Mouse (Mus musculus) lung, adult 2 months (tissue): ENCODE results near the gene Cep63. TPM values are rescaled to one million over a fixed set of nuclear protein-coding genes. Genes with fewer than 3 reads are reported as not detected.

Experiments
- DNase-seq: peaks from one replicate; pipeline ENCODE4 v3.0.0; 2022
- H3K4me1 ChIP-seq: fragments of 200-500 bp; 2 replicates; pipeline ENCODE4 v1.6.1; 2011; ENCODE audit warnings: low read length; ENCODE audit not compliant: control insufficient read depth, insufficient read depth
- H3K4me3 ChIP-seq: fragments of 200-500 bp; replicated peaks from 2 replicates; pipeline ENCODE3; 2011; ENCODE audit warnings: low read depth, mild to moderate bottlenecking, control low read depth, low read length; ENCODE audit errors: extremely low read depth
- CTCF ChIP-seq: fragments of 200-500 bp; IDR thresholded peaks from 2 replicates; pipeline ENCODE4 v1.5.1; 2011; ENCODE audit warnings: mild to moderate bottlenecking, low read length, control low read depth; ENCODE audit not compliant: insufficient read depth
- POLR2A ChIP-seq: fragments of 200-500 bp; IDR thresholded peaks from 2 replicates; pipeline ENCODE4 v1.6.1; 2011; ENCODE audit warnings: low read depth, mild to moderate bottlenecking, control low read depth, low read length, borderline replicate concordance; ENCODE audit errors: extremely low read depth
- WGBS: fragments of 180-500 bp; shearing (Covaris S2); methylation state at CpG from one replicate; pipeline ENCODE4 v1.1.7; 2018; 5-methylcytosine and 5-hydroxymethylcytosine counted together
- polyA plus RNA-seq: library from polyadenylated mRNA; depleted of rRNA; stranded (reverse); fragments of >200 nt; gene quantifications from 2 replicates; pipeline ENCODE4 v1.2.3, GENCODE M21; 2012

Cep63 gene
- polyA plus RNA-seq, 1 experiment, result 5.2 TPM

GRCm38 (mm10) chr9:102632923-102633537 is 6.7 kb upstream of the Cep63 start:
- Histone ChIP-seq H3K4me1 (peaks cover 4% of the 10 kb centered on the region; the same call in 1 of the 2 replicates), H3K4me3 (no peak overlapping the region)
- TF ChIP-seq CTCF, result peak; percentile 48
- TF ChIP-seq POLR2A, result no peak
- DNase-seq, result no peak
- 55% methylated on average over 1 of the region's 1 CpGs for WGBS

- Histone ChIP-seq H3K4me1 (peaks cover 5% of the 10 kb centered on the region), H3K4me3 (no peak overlapping the region)
- 76% methylated on average over 4 of the region's 4 CpGs for WGBS
- TF ChIP-seq CTCF, result no peak
- no peak for TF ChIP-seq POLR2A
- no peak for DNase-seq
Observed at GRCm38 (mm10) chr9:102632173-102632572, 5.8 kb upstream of the Cep63 start.

GRCm38 (mm10) chr9:102631589-102632147 is 5.3 kb upstream of the Cep63 start:
- H3K4me1 ChIP-seq, result peaks cover 8% of the 10 kb centered on the region
- WGBS, result 42% methylated on average over 2 of the region's 2 CpGs

GRCm38 (mm10) chr9:102629052-102629451 is 2.7 kb upstream of the Cep63 start:
- WGBS, result 41% methylated on average over 7 of the region's 7 CpGs

More at GRCm38 (mm10) chr9:102631589-102632147, 5.3 kb upstream of the Cep63 start:
- DNase-seq, result no peak
- TF ChIP-seq CTCF (no peak), POLR2A (no peak)
- H3K4me3 ChIP-seq, result no peak overlapping the region

GRCm38 (mm10) chr9:102627442-102627841 is 1.1 kb upstream of the Cep63 start:
- no peak for TF ChIP-seq CTCF
- no peak for TF ChIP-seq POLR2A
- Histone ChIP-seq H3K4me1 (peaks cover 11% of the 10 kb centered on the region), H3K4me3 (no peak overlapping the region)
- DNase-seq, result no peak
- WGBS, result 60% methylated on average over 7 of the region's 7 CpGs

More at GRCm38 (mm10) chr9:102629052-102629451, 2.7 kb upstream of the Cep63 start:
- no peak overlapping the region for H3K4me3 ChIP-seq
- TF ChIP-seq CTCF (no peak), POLR2A (no peak)
- no peak for DNase-seq
- H3K4me1 ChIP-seq, result peaks cover 10% of the 10 kb centered on the region

- no peak for DNase-seq
- TF ChIP-seq POLR2A, result no peak
- TF ChIP-seq CTCF, result no peak
- under 1% methylated on average over 9 of the region's 9 CpGs for WGBS
- Histone ChIP-seq H3K4me1 (peaks cover 9% of the 10 kb centered on the region), H3K4me3 (peak overlapping the region; percentile 82)
Observed at GRCm38 (mm10) chr9:102626839-102627225, 498 bp upstream of the Cep63 start.

GRCm38 (mm10) chr9:102625401-102625982 is 842 bp downstream of the Cep63 start:
- under 1% methylated on average over 26 of the region's 27 CpGs for WGBS
- TF ChIP-seq POLR2A, result no peak
- no peak for TF ChIP-seq CTCF
- DNase-seq, result no peak

GRCm38 (mm10) chr9:102623581-102623980 is 2.8 kb downstream of the Cep63 start:
- no peak overlapping the region for H3K4me3 ChIP-seq
- WGBS, result 65% methylated on average over 7 of the region's 7 CpGs
- no peak for TF ChIP-seq POLR2A
- no peak for TF ChIP-seq CTCF
- no peak for DNase-seq
- H3K4me1 ChIP-seq, result peaks cover 8% of the 10 kb centered on the region

More at GRCm38 (mm10) chr9:102625401-102625982, 842 bp downstream of the Cep63 start:
- Histone ChIP-seq H3K4me1 (peaks cover 8% of the 10 kb centered on the region), H3K4me3 (peak overlapping the region; percentile 80)

- TF ChIP-seq POLR2A, result no peak
- TF ChIP-seq CTCF, result no peak
- DNase-seq, result no peak
- peaks cover 8% of the 10 kb centered on the region for H3K4me1 ChIP-seq
- no peak overlapping the region for H3K4me3 ChIP-seq
- 79% methylated on average over 6 of the region's 6 CpGs for WGBS
Observed at GRCm38 (mm10) chr9:102622876-102623275, 3.5 kb downstream of the Cep63 start.

- DNase-seq, result no peak
- TF ChIP-seq CTCF (peak; percentile 33; the same call in 1 of the 2 replicates), POLR2A (no peak)
- no peak overlapping the region for H3K4me3 ChIP-seq
- WGBS, result 30% methylated on average over 5 of the region's 5 CpGs
- H3K4me1 ChIP-seq, result peaks cover 8% of the 10 kb centered on the region
Observed at GRCm38 (mm10) chr9:102622192-102622857, 4.0 kb downstream of the Cep63 start.
